Mouse (Mus musculus) CH12.LX (cell line): ENCODE results near the gene Vav1. TPM values are rescaled to one million over a fixed set of nuclear protein-coding genes. Genes with fewer than 3 reads are reported as not detected.

Source experiments
- DNase-seq: peaks from one replicate; pipeline ENCODE4 v3.0.0-alpha.2; 2013; ENCODE audit errors: extremely low read depth
- H3K27ac ChIP-seq: 2 replicates; pipeline ENCODE4 v1.5.1; 2012; ENCODE audit warnings: low read depth, mild to moderate bottlenecking, control low read depth, moderate library complexity; ENCODE audit not compliant: insufficient read depth
- H3K27me3 ChIP-seq: replicated peaks from 2 replicates; pipeline ENCODE3; 2012; ENCODE audit warnings: inconsistent platforms
- H3K36me3 ChIP-seq, 2 experiments: replicated peaks in 1 of 2; 2 replicates each; pipeline versions ENCODE3 to v1.6.1; 2012; ENCODE audit warnings: inconsistent platforms in 1 of 2, low read length in 1 of 2, mild to moderate bottlenecking in 1 of 2, mixed read lengths in 1 of 2, moderate library complexity in 1 of 2; ENCODE audit not compliant: control insufficient read depth in 1 of 2, insufficient read depth in 1 of 2
- H3K4me1 ChIP-seq, 2 experiments: 2 replicates each; pipeline ENCODE4 v1.6.1; 2012; ENCODE audit warnings: inconsistent platforms in 1 of 2, moderate library complexity in 1 of 2; ENCODE audit not compliant: insufficient read depth in 2 of 2, control insufficient read depth in 1 of 2
- H3K4me2 ChIP-seq: 2 replicates; pipeline ENCODE4 v1.6.1; 2012; ENCODE audit warnings: low read depth, mild to moderate bottlenecking, control low read depth; ENCODE audit not compliant: poor library complexity, insufficient read depth, severe bottlenecking
- H3K4me3 ChIP-seq, 3 experiments: fragments of 150-350 bp in 1 of 3; sonication (generic) in 1 of 3; replicated peaks in 1 of 3; 2 replicates each; pipeline versions ENCODE3 to v1.5.1; 2011 to 2012; ENCODE audit warnings: low read depth in 2 of 3, low read length in 2 of 3, mild to moderate bottlenecking in 2 of 3, moderate library complexity in 2 of 3, control low read depth in 1 of 3, improper control_type of control experiment in 1 of 3, inconsistent platforms in 1 of 3, mixed read lengths in 1 of 3; ENCODE audit not compliant: poor library complexity in 1 of 3
- H3K79me2 ChIP-seq: replicated peaks from 2 replicates; pipeline ENCODE4 v1.6.1; 2012; ENCODE audit warnings: mild to moderate bottlenecking, moderate library complexity; ENCODE audit not compliant: control insufficient read depth, poor library complexity, insufficient read depth, severe bottlenecking; ENCODE audit errors: extremely low read depth
- H3K9ac ChIP-seq: 2 replicates; pipeline ENCODE4 v1.6.1; 2012; ENCODE audit warnings: low read depth, mild to moderate bottlenecking, control low read depth, moderate library complexity; ENCODE audit not compliant: insufficient read depth
- H3K9me3 ChIP-seq: replicated peaks from 2 replicates; pipeline ENCODE3; 2012; ENCODE audit warnings: low read length, inconsistent platforms, mixed read lengths
- BHLHE40 ChIP-seq: IDR thresholded peaks from 2 replicates; pipeline ENCODE4 v1.6.1; 2011; ENCODE audit warnings: mild to moderate bottlenecking, low read depth, low read length, improper control_type of control experiment
- CHD1 ChIP-seq: IDR thresholded peaks from 2 replicates; pipeline ENCODE4 v1.6.1; 2012; ENCODE audit warnings: low read depth, low read length, improper control_type of control experiment, inconsistent platforms
- CHD2 ChIP-seq: IDR thresholded peaks from 2 replicates; pipeline ENCODE4 v1.6.1; 2011; ENCODE audit warnings: low read length, improper control_type of control experiment
- CTCF ChIP-seq, 2 experiments: IDR thresholded peaks in 1 of 2; conservative IDR thresholded peaks in 1 of 2; 2 replicates each; pipeline ENCODE4 v1.5.1; 2011 to 2012; ENCODE audit warnings: low read depth in 2 of 2, low read length in 2 of 2, improper control_type of control experiment in 1 of 2, inconsistent platforms in 1 of 2, mild to moderate bottlenecking in 1 of 2, moderate library complexity in 1 of 2
- E2F4 ChIP-seq: IDR thresholded peaks from 2 replicates; pipeline ENCODE4 v1.6.1; 2011; ENCODE audit warnings: low read depth, low read length, improper control_type of control experiment; ENCODE audit not compliant: insufficient replicate concordance
- ETS1 ChIP-seq: conservative IDR thresholded peaks from 2 replicates; pipeline ENCODE4 v1.6.1; 2012; ENCODE audit warnings: low read depth, mild to moderate bottlenecking, inconsistent platforms, low read length, improper control_type of control experiment, moderate library complexity
- HCFC1 ChIP-seq: IDR thresholded peaks from 2 replicates; pipeline ENCODE4 v1.6.1; 2012; ENCODE audit warnings: low read depth, mild to moderate bottlenecking, inconsistent platforms, low read length, improper control_type of control experiment
- JUND ChIP-seq: conservative IDR thresholded peaks from 2 replicates; pipeline ENCODE4 v1.6.1; 2011; ENCODE audit warnings: low read depth, low read length, improper control_type of control experiment
- NRF1 ChIP-seq: IDR thresholded peaks from 2 replicates; pipeline ENCODE4 v1.6.1; 2014; ENCODE audit warnings: low read depth, mild to moderate bottlenecking, inconsistent platforms, low read length, improper control_type of control experiment, moderate library complexity
- RAD21 ChIP-seq: IDR thresholded peaks from 2 replicates; pipeline ENCODE4 v1.6.1; 2011; ENCODE audit warnings: low read depth, mild to moderate bottlenecking, low read length, improper control_type of control experiment, moderate library complexity
- TBP ChIP-seq: conservative IDR thresholded peaks from 2 replicates; pipeline ENCODE4 v1.6.1; 2011; ENCODE audit warnings: low read depth, low read length, improper control_type of control experiment
- USF1 ChIP-seq: IDR thresholded peaks from 2 replicates; pipeline ENCODE4 v1.6.1; 2014; ENCODE audit warnings: low read depth, mild to moderate bottlenecking, inconsistent platforms, low read length, improper control_type of control experiment
- ZNF384 ChIP-seq: IDR thresholded peaks from 2 replicates; pipeline ENCODE4 v1.6.1; 2012; ENCODE audit warnings: low read depth, low read length, improper control_type of control experiment, inconsistent platforms
- dilution Hi-C: fragments of 300-500 bp; cut with MboI; formaldehyde crosslinking; loops from 2 replicates; pipeline ENCODE4 v1.14.3; 2020; ENCODE audit warnings: low sequenced_read_pairs; ENCODE audit not compliant: extremely low pct_unique_long_range_greater_than_20kb, extremely low pct_ligation_motif_present
- in situ Hi-C: fragments of 300-500 bp; cut with MboI; formaldehyde crosslinking; loops from 3 replicates; pipeline ENCODE4 v1.14.3; 2019; ENCODE audit warnings: low sequenced_read_pairs, low pct_ligation_motif_present, low pct_unique_long_range_greater_than_20kb, mixed read lengths
- polyA plus RNA-seq: library from polyadenylated mRNA; unstranded; fragments of >175 nt; gene quantifications from 2 replicates; pipeline ENCODE4 v1.2.1, GENCODE M21; 2012; ENCODE audit warnings: low read depth; ENCODE audit not compliant: insufficient read length
- total RNA-seq, 2 experiments: library from RNA; depleted of rRNA; stranded (reverse); fragments of 300-350 nt in 1 of 2; fragments of >200 nt in 1 of 2; gene quantifications; 2 replicates each; pipeline ENCODE4 v1.2.3; 2012 to 2014

Vav1 gene
- total and polyA plus RNA-seq, 3 experiments = 60.3 to 90.9 (median 84.3) TPM

DNA sequence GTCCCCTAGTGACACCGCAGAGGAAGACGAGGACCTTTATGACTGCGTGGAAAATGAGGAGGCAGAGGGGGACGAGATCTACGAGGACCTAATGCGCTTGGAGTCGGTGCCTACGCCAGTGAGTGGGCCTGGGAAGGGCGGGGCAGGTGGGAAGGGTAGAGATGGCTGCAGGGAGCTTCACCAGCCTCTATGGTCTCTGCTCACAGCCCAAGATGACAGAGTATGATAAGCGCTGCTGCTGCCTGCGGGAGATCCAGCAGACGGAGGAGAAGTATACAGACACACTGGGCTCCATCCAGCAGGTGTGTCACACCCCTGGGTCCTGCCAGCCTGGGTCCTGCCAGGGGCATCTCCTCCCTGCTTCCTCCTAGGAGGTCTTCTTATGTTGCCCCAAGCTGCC lies 18.1 kb downstream of the Vav1 start:
- Histone ChIP-seq H3K4me1 (peaks cover 14 to 21% of the 10 kb centered on the region in 2 experiments), H3K4me2 (no peak overlapping the region), H3K27me3 (no peaks in the 10 kb centered on the region), H3K9ac (no peak overlapping the region), H3K36me3 (peaks cover 70 to 94% of the 10 kb centered on the region in 2 experiments), H3K4me3 (no peak overlapping the region), H3K27ac (no peak overlapping the region), H3K79me2 (peaks cover 39% of the 10 kb centered on the region), H3K9me3 (no peaks in the 10 kb centered on the region)
- no peak for TF ChIP-seq JUND
- dilution Hi-C loops (no loop called here), in situ Hi-C loops (no loop called here)
- no peak for DNase-seq

DNA sequence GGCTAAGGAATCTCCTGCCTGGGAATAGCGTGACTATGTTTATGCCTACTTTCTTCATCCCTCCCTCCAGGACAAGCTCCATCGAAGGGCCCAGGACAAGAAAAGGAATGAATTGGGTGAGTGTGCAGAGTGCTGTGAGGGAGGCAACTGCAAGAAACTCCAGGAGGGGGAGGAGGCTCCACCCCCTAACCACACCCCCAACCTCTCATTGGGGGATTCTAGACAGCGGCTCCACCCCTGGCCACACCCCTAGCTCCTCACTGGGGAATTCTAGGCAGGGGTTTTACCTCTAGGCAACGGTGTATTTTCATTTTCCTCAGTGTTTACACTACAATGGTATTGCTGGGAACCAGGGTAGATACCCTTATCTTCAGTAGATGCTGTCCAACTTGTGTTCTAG lies 26.7 kb downstream of the Vav1 start:
- no peaks in the 10 kb centered on the region for H3K27me3 ChIP-seq
- H3K4me3 ChIP-seq = no peak overlapping the region
- H3K36me3 ChIP-seq = peaks cover 76 to 93% of the 10 kb centered on the region in 2 experiments
- TF ChIP-seq E2F4 = no peak
- TF ChIP-seq TBP = no peak
- dilution Hi-C loops = no loop called here
- no peaks in the 10 kb centered on the region for H3K9me3 ChIP-seq
- no peak overlapping the region for H3K4me2 ChIP-seq
- H3K79me2 ChIP-seq = no peaks in the 10 kb centered on the region; the same call in 1 of the 2 replicates
- H3K4me1 ChIP-seq = peaks cover 12 to 46% of the 10 kb centered on the region in 2 experiments
- no peak overlapping the region for H3K27ac ChIP-seq
- in situ Hi-C loops = no loop called here
- DNase-seq = peak; percentile 85
- H3K9ac ChIP-seq = no peak overlapping the region

- dilution Hi-C loops = no loop called here
- no peaks in the 10 kb centered on the region for H3K9me3 ChIP-seq
Measured at GRCm38 (mm10) chr17:57307074-57307473, 28.2 kb downstream of the Vav1 start.

More at GRCm38 (mm10) chr17:57307074-57307473, 28.2 kb downstream of the Vav1 start:
- Histone ChIP-seq H3K27ac (peak overlapping the region; percentile 71), H3K79me2 (no peaks in the 10 kb centered on the region; the same call in 1 of the 2 replicates), H3K27me3 (no peaks in the 10 kb centered on the region), H3K4me1 (peaks cover 12 to 51% of the 10 kb centered on the region in 2 experiments), H3K9ac (no peak overlapping the region), H3K36me3 (peaks cover 73 to 93% of the 10 kb centered on the region in 2 experiments), H3K4me2 (no peak overlapping the region), H3K4me3 (no peak overlapping the region)
- TF ChIP-seq USF1 (no peak), ETS1 (peak; percentile 51), NRF1 (no peak), CTCF (conservative IDR thresholded peaks at IDR 0.05 in 1 of 2, IDR thresholded peaks at IDR 0.05 in 1 of 2; ENCODE audit: low read depth in 2 of 2, low read length in 2 of 2) (0 out of 4 replicates have a peak, but pooled peaks of 1 of the 2 experiments have one; percentile 2), BHLHE40 (peak; percentile 59), ZNF384 (no peak), CHD2 (no peak), HCFC1 (no peak), RAD21 (no peak), CHD1 (peak; percentile 85; the same call in 1 of the 2 replicates)
- in situ Hi-C loops = no loop called here
- DNase-seq = peak; percentile 74
